Mouse (Mus musculus) heart, adult 2 months (tissue): ENCODE data around the gene Hist1h2br. TPM values are rescaled to one million over a fixed set of nuclear protein-coding genes. Genes with fewer than 3 reads are reported as not detected.
"Not testable (repeated sequence)": the region's sequence is repeated elsewhere in the genome, so short reads cannot be mapped to it uniquely, and the experiment has no call there.

ENCODE experiments used
- DNase-seq, 2 experiments: peaks; one replicate each; pipeline ENCODE4 v3.0.0; 2021
- H3K27ac ChIP-seq: fragments of 200-600 bp; 2 replicates; pipeline ENCODE4 v1.8.1; 2022
- H3K27me3 ChIP-seq: fragments of 200-500 bp; 2 replicates; pipeline ENCODE4 v1.6.1; 2012; ENCODE audit warnings: mild to moderate bottlenecking, low read length, inconsistent platforms, mixed read lengths; ENCODE audit not compliant: control insufficient read depth, insufficient read depth
- H3K36me3 ChIP-seq: fragments of 200-500 bp; 2 replicates; pipeline ENCODE4 v1.6.1; 2012; ENCODE audit warnings: low read length, inconsistent platforms; ENCODE audit not compliant: control insufficient read depth, insufficient read depth
- H3K4me1 ChIP-seq: fragments of 200-500 bp; 2 replicates; pipeline ENCODE4 v1.6.1; 2011; ENCODE audit warnings: low read length; ENCODE audit not compliant: control insufficient read depth, insufficient read depth
- H3K4me3 ChIP-seq: fragments of 200-600 bp; 2 replicates; pipeline ENCODE4 v1.8.1; 2022
- H3K79me2 ChIP-seq: fragments of 200-500 bp; replicated peaks from 2 replicates; pipeline ENCODE4 v1.6.1; 2012; ENCODE audit warnings: mild to moderate bottlenecking, inconsistent platforms, low read length, moderate library complexity, mixed read lengths; ENCODE audit not compliant: control insufficient read depth, insufficient read depth
- H3K9ac ChIP-seq: fragments of 200-500 bp; 2 replicates; pipeline ENCODE4 v1.6.1; 2012; ENCODE audit warnings: low read depth, mild to moderate bottlenecking, control low read depth, inconsistent platforms, low read length, mixed read lengths
- CTCF ChIP-seq: fragments of 200-600 bp; IDR thresholded peaks from 2 replicates; pipeline ENCODE4 v1.8.1; 2022; ENCODE audit warnings: antibody characterized with exemption, mild to moderate bottlenecking, moderate library complexity
- EP300 ChIP-seq: fragments of 200-500 bp; IDR thresholded peaks from 2 replicates; pipeline ENCODE4 v1.6.1; 2011; ENCODE audit warnings: low read depth, low read length, control low read depth; ENCODE audit not compliant: insufficient read depth
- POLR2A ChIP-seq: fragments of 200-500 bp; IDR thresholded peaks from 2 replicates; pipeline ENCODE4 v1.6.1; 2011; ENCODE audit warnings: mild to moderate bottlenecking, low read depth, low read length, control low read depth; ENCODE audit not compliant: insufficient read depth
- WGBS: fragments of 180-500 bp; shearing (Covaris S2); methylation state at CpG from one replicate; pipeline ENCODE4 v1.1.7; 2018; 5-methylcytosine and 5-hydroxymethylcytosine counted together
- intact Hi-C: fragments of 180-260 bp; cut with DNase I; formaldehyde crosslinking; loops from one replicate; pipeline ENCODE4 v1.15.1; 2025
- polyA plus RNA-seq: library from polyadenylated mRNA; depleted of rRNA; stranded (reverse); fragments of >200 nt; gene quantifications from 2 replicates; pipeline ENCODE4 v1.2.3, GENCODE M21; 2012
- total RNA-seq, 2 experiments: library from RNA; stranded (reverse); gene quantifications; 2 replicates each; pipeline ENCODE4 v1.2.3; 2021

Hist1h2br gene
- total and polyA plus RNA-seq, 3 experiments: 12.7 to 26.7 (median 24.3) TPM

DNA sequence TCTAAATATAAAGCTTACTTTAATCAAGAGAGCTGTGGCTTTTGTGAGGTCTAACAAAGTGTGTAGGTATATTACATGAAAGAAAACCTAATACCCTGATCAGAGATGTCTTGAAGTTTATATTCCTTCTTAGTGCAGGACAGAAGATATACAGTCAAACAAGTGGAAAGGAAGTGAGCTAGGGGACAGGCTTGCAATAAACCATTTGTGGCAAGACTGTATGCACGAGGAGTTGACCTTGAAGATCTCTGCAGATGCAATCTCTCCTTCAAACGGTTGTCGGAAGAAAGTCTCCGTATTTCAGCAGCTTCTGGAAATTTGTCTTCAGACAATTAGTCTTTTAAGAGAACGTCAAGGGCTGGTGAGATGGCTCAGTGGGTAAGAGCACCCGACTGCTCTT, 43.6 kb upstream of the Hist1h2br start:
- TF ChIP-seq POLR2A: no peak
- TF ChIP-seq CTCF: no peak
- no peak for TF ChIP-seq EP300
- DNase-seq: no peak
- Histone ChIP-seq H3K27me3 (no peaks in the 10 kb centered on the region), H3K27ac (no peak overlapping the region), H3K9ac (no peak overlapping the region), H3K4me1 (no peaks in the 10 kb centered on the region; the same call in 1 of the 2 replicates), H3K79me2 (no peaks in the 10 kb centered on the region), H3K4me3 (no peak overlapping the region), H3K36me3 (no peaks in the 10 kb centered on the region)
- WGBS: 65% methylated on average over 6 of the region's 6 CpGs
- intact Hi-C loops: loop anchor here (10.0 kb wide), 1 partner anchor 1795 kb away; the partner anchor contains the start of gene Hist1h4d

DNA sequence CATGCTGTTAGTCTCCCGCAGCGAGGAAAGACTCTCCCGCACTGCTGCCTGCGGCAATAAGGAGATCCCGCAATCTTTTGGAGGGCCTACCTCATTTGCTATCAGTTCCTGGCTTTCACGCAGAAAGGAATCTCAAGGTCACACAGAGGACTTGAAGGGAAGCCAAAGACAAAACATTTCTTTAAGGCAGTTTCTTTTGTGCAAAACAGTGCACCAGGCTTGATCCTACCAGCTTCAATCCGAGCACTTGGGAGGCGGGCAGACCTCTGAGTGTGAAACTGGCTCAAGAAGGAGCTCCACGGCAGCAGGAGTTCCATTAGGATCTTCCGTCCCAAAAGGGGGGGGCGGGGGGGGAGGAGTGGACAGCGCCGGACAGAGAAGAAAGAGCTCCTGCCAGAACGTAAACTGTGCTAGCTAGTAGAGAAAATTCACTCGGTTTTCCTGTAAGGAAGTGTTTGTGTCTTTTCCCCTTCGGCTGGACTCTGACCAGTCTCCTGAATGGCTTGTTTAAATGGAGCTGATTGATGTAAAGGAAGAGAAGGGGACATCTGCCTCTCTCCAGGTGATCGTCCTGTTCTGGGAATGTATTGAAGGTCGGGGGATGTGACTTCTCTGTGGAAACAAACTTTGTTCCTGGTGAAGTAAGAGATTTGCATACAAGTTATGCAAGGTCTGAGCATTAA, 42.8 kb upstream of the Hist1h2br start:
- no peak for DNase-seq
- H3K9ac ChIP-seq: no peak overlapping the region; the same call in none of the 2 replicates
- TF ChIP-seq CTCF (no peak), POLR2A (no peak), EP300 (no peak)
- H3K4me3 ChIP-seq: no peak overlapping the region
- intact Hi-C loops: no loop called here
- 10% methylated on average over 18 of the region's 18 CpGs for WGBS
- H3K27ac ChIP-seq: no peak overlapping the region
- H3K79me2 ChIP-seq: no peaks in the 10 kb centered on the region
- no peaks in the 10 kb centered on the region; the same call in 1 of the 2 replicates for H3K4me1 ChIP-seq
- H3K36me3 ChIP-seq: no peaks in the 10 kb centered on the region
- no peaks in the 10 kb centered on the region for H3K27me3 ChIP-seq

DNA sequence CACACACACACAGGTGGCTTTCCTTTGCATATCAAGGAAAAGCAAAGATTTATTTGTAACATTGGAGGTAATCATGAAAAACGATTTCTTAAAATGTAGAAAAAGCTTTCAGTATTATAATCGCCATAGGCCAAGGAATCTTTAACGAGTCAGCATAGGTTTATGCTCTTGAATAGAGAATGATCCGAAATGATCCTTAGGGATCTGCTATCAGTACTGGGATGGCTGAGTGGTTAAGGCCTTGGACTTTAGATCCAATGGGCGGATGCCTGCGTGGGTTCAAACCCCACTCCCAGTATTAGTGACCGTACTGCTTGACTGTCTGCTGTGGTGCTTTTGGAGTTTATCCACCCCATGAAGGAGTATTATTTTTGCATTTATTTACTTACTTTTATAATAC, 38.0 kb upstream of the Hist1h2br start:
- no peaks in the 10 kb centered on the region; the same call in 1 of the 2 replicates for H3K4me1 ChIP-seq
- 89% methylated on average over 7 of the region's 7 CpGs for whole genome bisulfite sequencing
- intact Hi-C loops: no loop called here

DNA sequence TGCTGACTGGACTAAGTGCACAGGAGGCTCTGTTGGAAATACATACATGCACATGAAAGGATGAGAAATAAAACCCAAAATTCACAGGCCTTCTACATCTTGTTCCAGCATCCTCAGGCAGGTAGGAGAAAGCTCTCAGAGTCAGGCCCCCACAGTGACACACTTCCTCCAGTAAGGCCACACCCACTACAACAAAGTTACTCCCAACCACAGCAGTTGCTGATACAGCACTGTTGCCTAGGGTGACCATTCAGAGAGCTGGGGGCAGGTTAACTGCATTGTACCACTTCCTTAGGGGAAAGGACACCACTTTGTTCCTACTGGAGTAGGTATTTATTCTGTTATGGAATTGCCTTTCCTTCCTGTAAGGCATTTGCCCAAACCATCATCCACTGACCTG, 36.4 kb upstream of the Hist1h2br start:
- H3K9ac ChIP-seq, H3K79me2 ChIP-seq, intact Hi-C loops, H3K4me1 ChIP-seq, H3K4me3 ChIP-seq, DNase-seq, H3K27ac ChIP-seq, H3K27me3 ChIP-seq, H3K36me3 ChIP-seq: not testable (repeated sequence)

More for the DNA sequence above, 38.0 kb upstream of the Hist1h2br start:
- no peak for TF ChIP-seq POLR2A
- TF ChIP-seq EP300: no peak
- no peak for TF ChIP-seq CTCF
- H3K27me3 ChIP-seq: no peaks in the 10 kb centered on the region
- no peaks in the 10 kb centered on the region for H3K36me3 ChIP-seq
- no peak for DNase-seq
- no peak overlapping the region for H3K9ac ChIP-seq
- no peak overlapping the region for H3K4me3 ChIP-seq
- no peaks in the 10 kb centered on the region for H3K79me2 ChIP-seq
- no peak overlapping the region for H3K27ac ChIP-seq

DNA sequence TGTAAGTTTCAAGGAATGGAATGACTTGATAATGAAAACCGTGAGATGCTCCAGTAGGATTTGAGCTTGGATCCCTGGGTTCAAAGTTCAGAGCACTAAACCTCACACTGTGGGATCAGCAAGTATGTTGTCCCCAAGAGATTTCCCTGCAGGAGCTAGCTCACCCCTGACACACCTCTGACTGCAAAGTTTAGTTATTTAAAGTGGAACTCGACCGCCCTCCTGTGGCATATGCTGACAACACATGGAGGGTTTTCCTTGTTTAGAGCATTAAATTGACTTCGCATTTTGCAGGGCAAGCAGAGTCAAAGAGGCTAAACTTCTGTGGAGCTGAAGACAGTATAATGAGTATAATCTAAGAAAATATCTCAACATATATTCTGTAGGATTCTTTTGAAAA, 30.5 kb upstream of the Hist1h2br start:
- H3K9ac ChIP-seq, H3K36me3 ChIP-seq, H3K27ac ChIP-seq, intact Hi-C loops, DNase-seq, H3K79me2 ChIP-seq, H3K4me3 ChIP-seq, H3K4me1 ChIP-seq, H3K27me3 ChIP-seq: not testable (repeated sequence)
- no CpG with 5 or more reads among the region's 4 CpGs for WGBS

DNA sequence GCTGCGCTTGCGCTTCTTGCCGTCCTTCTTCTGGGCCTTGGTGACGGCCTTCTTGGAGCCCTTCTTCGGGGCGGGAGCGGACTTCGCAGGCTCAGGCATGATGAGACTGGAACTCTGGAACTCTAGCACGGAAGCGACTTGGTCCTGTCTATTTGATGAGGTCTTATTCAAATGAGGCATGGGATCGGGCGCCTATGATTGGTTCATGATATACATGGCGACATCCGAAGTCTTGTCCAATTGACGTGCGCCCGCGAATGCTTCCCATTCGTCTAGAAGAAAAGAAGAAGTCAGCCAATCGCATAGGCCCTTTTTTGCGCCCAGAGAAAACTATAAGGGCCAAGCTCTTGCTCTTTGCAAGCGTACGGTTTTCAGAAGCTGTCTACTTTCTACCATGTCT, 23.5 kb upstream of the Hist1h2br start, which contains the start of the genes Hist1h2bq and Hist1h2ao:
TSS of gene Hist1h2bq (minus strand) at position 125 of the 400 bp plus-strand sequence.
TSS of gene Hist1h2ao (plus strand) at position 393 of the 400 bp plus-strand sequence.
- WGBS: no CpG with 5 or more reads among the region's 23 CpGs
- DNase-seq, intact Hi-C loops: not testable (repeated sequence)

DNA sequence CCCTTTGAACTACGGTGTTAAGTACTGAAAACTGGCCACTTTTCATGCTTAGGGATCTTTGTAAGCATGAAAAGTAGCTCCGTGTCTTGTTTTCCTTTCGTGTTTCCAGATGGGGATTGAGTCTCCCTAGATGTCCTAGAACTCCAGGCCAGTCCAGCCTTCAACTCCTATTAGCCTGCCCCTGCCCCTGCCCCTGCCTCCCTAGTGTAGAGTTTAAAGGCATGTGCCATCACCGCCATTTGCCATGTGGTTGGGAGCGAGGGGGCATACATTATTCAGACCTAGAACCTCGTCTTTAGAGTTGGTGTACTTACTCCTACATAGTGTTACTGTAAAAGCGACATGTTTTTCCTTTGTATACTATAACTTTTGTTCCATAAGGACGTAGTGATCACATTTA, 22.5 kb upstream of the Hist1h2br start:
- H3K36me3 ChIP-seq, H3K79me2 ChIP-seq, H3K4me1 ChIP-seq, DNase-seq, H3K27me3 ChIP-seq, H3K9ac ChIP-seq, H3K4me3 ChIP-seq, H3K27ac ChIP-seq, intact Hi-C loops: not testable (repeated sequence)
- WGBS: no CpG with 5 or more reads among the region's 8 CpGs

More for the DNA sequence above, 23.5 kb upstream of the Hist1h2br start, which contains the start of the genes Hist1h2bq and Hist1h2ao:
- H3K4me3 ChIP-seq, H3K27me3 ChIP-seq, H3K9ac ChIP-seq, H3K4me1 ChIP-seq, H3K27ac ChIP-seq, H3K36me3 ChIP-seq, H3K79me2 ChIP-seq: not testable (repeated sequence)

DNA sequence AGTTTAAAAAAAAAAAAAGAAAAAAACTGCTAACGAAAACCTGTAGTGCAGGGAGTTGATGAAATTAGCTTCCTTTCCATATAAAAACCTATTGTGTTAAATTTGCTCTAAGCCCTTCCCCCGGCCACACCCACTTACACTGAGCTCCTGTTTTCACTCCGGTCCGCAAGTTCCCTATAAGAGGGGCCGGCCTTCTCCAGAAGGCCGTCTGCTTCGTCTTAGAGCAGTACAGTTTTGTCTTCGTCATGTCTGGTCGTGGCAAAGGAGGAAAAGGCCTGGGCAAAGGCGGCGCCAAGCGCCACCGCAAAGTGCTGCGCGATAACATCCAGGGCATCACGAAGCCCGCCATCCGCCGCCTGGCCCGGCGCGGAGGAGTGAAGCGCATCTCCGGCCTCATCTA, 22.0 kb upstream of the Hist1h2br start, which contains the start of gene Hist1h4m:
TSS of gene Hist1h4m (plus strand) at position 208 of the 400 bp plus-strand sequence.
- intact Hi-C loops, H3K36me3 ChIP-seq, H3K27me3 ChIP-seq, H3K9ac ChIP-seq, H3K4me3 ChIP-seq, H3K4me1 ChIP-seq, H3K79me2 ChIP-seq, H3K27ac ChIP-seq: not testable (repeated sequence)
- WGBS: no CpG with 5 or more reads among the region's 24 CpGs
- peak; percentile 40 to 66 for DNase-seq

DNA sequence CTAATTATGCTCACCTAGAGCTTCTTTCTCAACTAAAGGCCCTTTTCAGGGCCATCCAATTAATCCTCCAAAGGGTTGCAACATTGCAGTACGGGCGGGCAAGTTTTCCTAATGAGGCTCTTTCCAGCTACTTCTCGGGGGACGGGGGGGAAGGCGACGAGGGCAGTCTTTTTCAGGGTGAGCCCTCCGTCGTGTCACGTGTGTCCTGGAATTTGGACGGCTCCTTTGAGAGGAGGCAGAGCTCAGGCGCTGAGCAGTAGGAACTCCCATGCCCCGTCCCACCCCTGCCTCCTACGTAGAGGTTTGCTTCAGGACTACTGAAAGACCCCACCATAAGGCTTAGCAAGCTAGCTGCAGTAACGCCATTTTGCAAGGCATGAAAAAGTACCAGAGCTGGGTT, 21.5 kb upstream of the Hist1h2br start:
- H3K4me1 ChIP-seq, H3K27me3 ChIP-seq, intact Hi-C loops, H3K9ac ChIP-seq, H3K36me3 ChIP-seq, H3K4me3 ChIP-seq, H3K27ac ChIP-seq, H3K79me2 ChIP-seq: not testable (repeated sequence)
- WGBS: 0% methylated on average over 14 of the region's 14 CpGs
- peak in 1 of 2 experiments; percentile 6 for DNase-seq
